Mouse (Mus musculus): ENCODE data around the gene Gimap1. TPM values are rescaled to one million over a fixed set of nuclear protein-coding genes. Genes with fewer than 3 reads are reported as not detected.

The Gimap1 gene
- polyA plus RNA-seq (2012; fragmentation: generic; extraction: Trizol), result not detected
- long read RNA-seq, experiment 1, result 0 reads
- long read RNA-seq, experiment 2, result 0 reads

DNA sequence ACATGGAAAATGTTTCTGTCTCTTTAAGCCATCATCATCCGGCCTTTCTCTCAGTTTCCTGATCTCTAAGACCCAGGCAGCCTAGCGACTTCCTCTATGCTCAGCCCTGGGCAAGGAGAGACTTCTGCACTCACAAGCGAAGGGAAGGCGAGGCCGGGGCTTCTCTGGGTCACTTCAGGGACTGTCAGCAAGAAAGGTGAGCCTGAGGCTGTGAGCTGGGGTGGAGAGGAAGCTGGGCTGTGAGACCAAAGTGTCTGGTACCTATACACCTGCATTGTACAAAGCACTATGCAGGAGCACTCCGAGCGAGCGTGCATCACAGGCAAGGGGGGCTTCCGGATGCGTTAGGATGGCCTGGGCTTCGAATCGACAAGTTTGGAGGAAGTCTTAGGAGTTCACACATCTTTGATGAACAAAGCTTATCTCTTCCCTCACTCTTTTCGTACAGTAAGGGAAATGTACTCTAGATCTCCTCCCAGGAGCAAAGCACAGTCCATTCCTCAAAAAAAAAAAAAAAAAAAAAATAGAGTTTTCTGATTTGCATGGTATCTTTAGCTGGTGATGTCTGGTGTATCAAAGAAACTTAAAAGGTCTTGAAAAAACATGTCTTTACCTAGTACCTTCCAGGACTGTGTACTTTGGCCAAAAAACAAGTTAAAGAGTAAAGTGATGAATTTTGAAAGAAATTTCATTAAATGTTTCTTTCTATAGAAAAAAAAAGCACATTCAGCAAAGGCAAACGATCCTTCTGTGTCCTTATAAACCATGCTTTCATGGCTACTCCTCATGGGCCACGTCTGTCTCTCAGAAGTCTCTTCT, at the start of gene Gimap1:
Gene Gimap1, plus strand, starts transcription at position 94 of the 819 bp plus-strand sequence.
- Histone ChIP-seq H3K79me3 (ENCODE audit: low read depth) (no peaks in the 10 kb centered on the region), H3K4me3 (ENCODE audit: insufficient read depth, poor library complexity, severe bottlenecking) (no peak within 1 kb of the TSS)
- no peak for TF ChIP-seq MAX (IDR thresholded peaks at IDR 0.05)
- no peak for TF ChIP-seq FOSL1 (IDR thresholded peaks at IDR 0.05; ENCODE audit: insufficient read depth, low read length, poor library complexity, severe bottlenecking)
- no peak for TF ChIP-seq USF1 (IDR thresholded peaks at IDR 0.05; ENCODE audit: low read depth)
- TF ChIP-seq CTCF (IDR thresholded peaks at IDR 0.05; ENCODE audit: control insufficient read depth, insufficient read depth, insufficient read length), result no peak
- no peak for TF ChIP-seq MYOG (IDR thresholded peaks at IDR 0.05; ENCODE audit: control insufficient read depth, extremely low read depth, insufficient read length)

DNA sequence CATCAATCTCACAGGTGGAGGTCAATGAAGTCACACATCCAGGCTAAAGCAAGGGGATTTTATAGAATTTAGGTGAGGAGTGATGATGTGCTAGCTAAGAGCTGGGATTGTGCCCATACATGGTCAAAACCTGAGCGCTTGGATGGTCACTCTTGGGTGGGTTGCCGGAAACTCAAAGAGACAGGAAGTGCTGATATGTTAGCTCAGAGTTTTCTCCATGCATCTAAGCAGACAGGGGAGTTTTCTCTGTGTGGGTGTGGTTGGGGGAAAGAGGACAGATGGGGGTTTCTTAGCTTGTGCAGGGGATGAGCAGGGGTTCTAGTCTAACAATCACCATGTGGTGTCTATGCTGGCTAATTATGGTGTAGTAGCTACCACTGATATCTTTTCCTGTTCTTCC, 49.5 kb upstream of the Gimap1 start:
- Histone ChIP-seq H3K36me3 (ENCODE audit: control insufficient read depth, insufficient read depth) (no peaks in the 10 kb centered on the region), H3K79me3 (ENCODE audit: low read depth) (no peaks in the 10 kb centered on the region), H3K4me3 (ENCODE audit: insufficient read depth, poor library complexity, severe bottlenecking) (no peak overlapping the region), H3ac (ENCODE audit: control insufficient read depth, insufficient read length, low read depth) (no peak overlapping the region), H3K27me3 (ENCODE audit: control insufficient read depth, insufficient read depth, insufficient read length) (no peaks in the 10 kb centered on the region), H3K79me2 (ENCODE audit: control insufficient read depth, insufficient read depth) (no peaks in the 10 kb centered on the region)
- TF ChIP-seq USF1 (IDR thresholded peaks at IDR 0.05; ENCODE audit: low read depth) (no peak), MAX (IDR thresholded peaks at IDR 0.05) (no peak), MYOD1 (IDR thresholded peaks at IDR 0.05; ENCODE audit: control insufficient read depth, insufficient read length, low read depth) (no peak)

More for the DNA sequence above, at the start of gene Gimap1:
- Histone ChIP-seq H3K36me3 (ENCODE audit: control insufficient read depth, insufficient read depth) (no peaks in the 10 kb centered on the region), H3K79me2 (ENCODE audit: control insufficient read depth, insufficient read depth) (no peaks in the 10 kb centered on the region), H3K27me3 (ENCODE audit: control insufficient read depth, insufficient read depth, insufficient read length) (peaks cover 3% of the 10 kb centered on the region), H3ac (ENCODE audit: control insufficient read depth, insufficient read length, low read depth) (no peak within 1 kb of the TSS)

DNA sequence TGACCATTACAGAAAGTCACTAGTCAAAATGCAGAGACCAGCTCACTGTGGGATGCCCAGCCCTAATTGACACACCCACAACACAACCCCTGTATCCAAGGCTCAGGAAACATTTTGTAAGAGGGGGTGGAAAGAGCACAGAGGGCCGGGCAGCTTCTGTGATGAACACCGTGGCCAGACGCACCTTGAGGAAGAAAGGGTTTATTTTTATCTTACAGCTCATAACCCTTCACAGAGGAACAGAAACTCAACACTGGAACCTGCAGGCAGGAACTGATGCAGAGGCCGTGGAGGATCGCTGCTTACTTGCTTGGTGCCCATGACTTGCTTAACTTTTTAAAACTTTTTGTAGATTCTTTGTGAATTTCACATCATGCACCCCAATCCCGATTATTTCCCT, 45.9 kb upstream of the Gimap1 start:
- Histone ChIP-seq H3K27me3 (ENCODE audit: control insufficient read depth, insufficient read depth, insufficient read length) (no peaks in the 10 kb centered on the region), H3ac (ENCODE audit: control insufficient read depth, insufficient read length, low read depth) (no peak overlapping the region), H3K36me3 (ENCODE audit: control insufficient read depth, insufficient read depth) (no peaks in the 10 kb centered on the region), H3K4me3 (ENCODE audit: insufficient read depth, poor library complexity, severe bottlenecking) (no peak overlapping the region), H3K79me2 (ENCODE audit: control insufficient read depth, insufficient read depth) (no peaks in the 10 kb centered on the region), H3K79me3 (ENCODE audit: low read depth) (no peaks in the 10 kb centered on the region)
- no peak for TF ChIP-seq FOSL1 (IDR thresholded peaks at IDR 0.05; ENCODE audit: insufficient read depth, low read length, poor library complexity, severe bottlenecking)
- TF ChIP-seq CTCF (IDR thresholded peaks at IDR 0.05; ENCODE audit: control insufficient read depth, insufficient read depth, insufficient read length), result no peak
- TF ChIP-seq MAX (IDR thresholded peaks at IDR 0.05), result no peak
- TF ChIP-seq USF1 (IDR thresholded peaks at IDR 0.05; ENCODE audit: low read depth), result no peak
- no peak for TF ChIP-seq MYOG (IDR thresholded peaks at IDR 0.05; ENCODE audit: control insufficient read depth, extremely low read depth, insufficient read length)
- no peak for TF ChIP-seq CEBPB (IDR thresholded peaks at IDR 0.05; ENCODE audit: low read depth)
- no peak for TF ChIP-seq MYOD1 (IDR thresholded peaks at IDR 0.05; ENCODE audit: control insufficient read depth, insufficient read length, low read depth)

DNA sequence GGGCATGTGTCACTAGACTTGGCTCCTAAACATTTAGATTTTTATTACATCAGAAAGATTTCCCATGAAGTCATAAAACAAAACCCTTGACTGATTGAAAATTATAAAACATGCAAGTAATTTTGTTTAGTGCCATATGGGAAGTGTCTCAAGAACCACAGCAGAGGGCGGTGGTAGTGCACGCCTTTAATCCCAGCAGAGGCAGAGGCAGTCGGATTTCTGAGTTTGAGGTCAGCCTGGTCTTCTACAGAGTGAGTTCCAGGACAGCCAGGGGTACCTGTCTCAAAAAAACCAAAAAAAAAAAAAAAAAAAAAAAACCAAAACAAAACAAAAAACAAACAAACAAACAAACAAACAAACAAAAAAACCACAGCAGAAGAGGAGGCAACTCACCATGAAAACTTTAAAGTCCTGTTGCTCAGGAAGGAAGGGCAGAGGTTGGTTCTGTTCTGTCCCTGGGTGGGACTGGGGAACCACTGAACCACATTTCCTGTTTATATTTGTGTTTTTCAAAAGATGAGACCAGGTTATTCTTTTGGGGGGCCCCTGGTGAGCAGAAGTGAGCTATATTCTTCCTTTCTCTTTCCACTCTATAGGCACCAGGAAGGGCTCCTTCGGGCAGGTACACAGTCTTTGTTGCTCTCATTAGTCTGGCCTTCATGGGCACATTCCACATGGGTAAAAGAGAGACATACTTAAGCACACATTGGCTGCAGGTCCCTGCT, 41.9 kb upstream of the Gimap1 start:
- no peak overlapping the region for H3K4me3 ChIP-seq (ENCODE audit: insufficient read depth, poor library complexity, severe bottlenecking)
- H3ac ChIP-seq (ENCODE audit: control insufficient read depth, insufficient read length, low read depth), result no peak overlapping the region
- H3K36me3 ChIP-seq (ENCODE audit: control insufficient read depth, insufficient read depth), result no peaks in the 10 kb centered on the region
- no peaks in the 10 kb centered on the region for H3K79me2 ChIP-seq (ENCODE audit: control insufficient read depth, insufficient read depth)
- TF ChIP-seq MYOD1 (IDR thresholded peaks at IDR 0.05; ENCODE audit: control insufficient read depth, insufficient read length, low read depth), result no peak
- TF ChIP-seq MYOG (IDR thresholded peaks at IDR 0.05; ENCODE audit: control insufficient read depth, extremely low read depth, insufficient read length), result no peak
- no peak for TF ChIP-seq CTCF (IDR thresholded peaks at IDR 0.05; ENCODE audit: control insufficient read depth, insufficient read depth, insufficient read length)
- TF ChIP-seq MAX (IDR thresholded peaks at IDR 0.05), result no peak
- no peak for TF ChIP-seq CEBPB (IDR thresholded peaks at IDR 0.05; ENCODE audit: low read depth)
- no peak for TF ChIP-seq FOSL1 (IDR thresholded peaks at IDR 0.05; ENCODE audit: insufficient read depth, low read length, poor library complexity, severe bottlenecking)
- no peak for TF ChIP-seq USF1 (IDR thresholded peaks at IDR 0.05; ENCODE audit: low read depth)
- no peaks in the 10 kb centered on the region for H3K79me3 ChIP-seq (ENCODE audit: low read depth)
- H3K27me3 ChIP-seq (ENCODE audit: control insufficient read depth, insufficient read depth, insufficient read length), result no peaks in the 10 kb centered on the region

DNA sequence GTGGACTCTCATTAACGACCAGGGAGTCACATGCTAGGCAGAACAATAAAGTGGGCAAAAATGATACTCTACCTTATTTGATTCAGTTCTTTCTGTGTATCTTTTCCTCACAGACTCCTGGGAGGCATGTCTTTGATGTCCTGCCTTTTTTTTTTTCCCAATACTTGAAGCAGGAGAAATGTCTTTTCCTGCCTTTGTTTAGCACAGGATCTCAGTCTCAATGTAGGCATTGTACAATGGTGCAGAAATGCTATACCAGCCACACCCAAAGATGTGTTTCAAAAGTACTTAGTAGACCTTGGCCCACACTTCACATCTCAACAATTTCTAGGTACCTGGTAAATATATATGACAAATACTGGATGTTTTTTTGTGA, 41.3 kb upstream of the Gimap1 start:
- no peaks in the 10 kb centered on the region for H3K36me3 ChIP-seq (ENCODE audit: control insufficient read depth, insufficient read depth)
- H3K79me2 ChIP-seq (ENCODE audit: control insufficient read depth, insufficient read depth), result no peaks in the 10 kb centered on the region
- TF ChIP-seq MYOD1 (IDR thresholded peaks at IDR 0.05; ENCODE audit: control insufficient read depth, insufficient read length, low read depth) (no peak), CTCF (IDR thresholded peaks at IDR 0.05; ENCODE audit: control insufficient read depth, insufficient read depth, insufficient read length) (no peak), MYOG (IDR thresholded peaks at IDR 0.05; ENCODE audit: control insufficient read depth, extremely low read depth, insufficient read length) (no peak), MAX (IDR thresholded peaks at IDR 0.05) (no peak)
- no peak overlapping the region for H3K4me3 ChIP-seq (ENCODE audit: insufficient read depth, poor library complexity, severe bottlenecking)
- no peak overlapping the region for H3ac ChIP-seq (ENCODE audit: control insufficient read depth, insufficient read length, low read depth)
- H3K79me3 ChIP-seq (ENCODE audit: low read depth), result no peaks in the 10 kb centered on the region
- H3K27me3 ChIP-seq (ENCODE audit: control insufficient read depth, insufficient read depth, insufficient read length), result no peaks in the 10 kb centered on the region
